ENCODE assay signal across 8 mouse cellular contexts in the genomic region with DNA sequence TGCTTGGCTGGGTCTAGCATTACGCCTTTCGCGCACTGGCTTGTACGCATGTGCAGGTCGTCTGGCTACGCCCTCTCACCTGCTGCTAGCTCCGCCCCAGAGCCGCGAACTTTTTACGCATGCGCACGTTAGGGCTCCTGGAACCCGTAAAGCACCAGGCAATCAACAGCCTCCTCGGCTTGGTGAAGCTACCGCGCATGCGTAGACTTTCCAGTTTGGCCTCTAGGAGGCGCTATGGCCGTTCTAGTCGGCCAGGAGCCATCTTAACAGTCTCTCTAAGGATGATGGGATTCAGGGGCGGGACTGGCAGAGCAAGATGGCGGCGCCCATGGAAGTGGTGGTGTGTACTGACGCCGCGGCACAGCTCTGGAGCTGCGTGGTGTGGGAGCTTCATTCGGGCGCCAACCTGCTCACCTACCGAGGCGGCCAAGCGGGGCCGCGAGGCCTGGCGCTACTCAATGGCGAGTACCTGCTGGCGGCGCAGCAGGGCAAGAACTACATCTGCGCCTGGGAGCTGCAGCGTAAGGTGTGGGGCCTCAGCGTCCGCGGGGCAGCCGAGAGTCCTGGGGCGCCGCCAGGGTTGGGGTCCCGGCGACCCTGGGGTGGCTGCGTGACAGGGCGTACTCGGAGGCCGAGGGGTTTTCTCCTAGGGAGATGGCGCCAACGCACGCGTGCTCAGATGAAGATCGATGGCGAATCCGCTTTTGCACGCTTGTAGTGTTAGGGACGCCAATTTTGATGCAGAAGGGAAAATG. TPM values are rescaled to one million over a fixed set of nuclear protein-coding genes. Genes with fewer than 3 reads are reported as not detected.
DNase-seq lines count a peak whose midpoint lies in the region; ATAC-seq lines count a peak whose summit lies in the region.

Gene Wdr18 (plus strand): TSS at position 306 of the 755 bp plus-strand sequence.

- no peaks in the 10 kb centered on the region for H3K9me3 ChIP-seq in heart, embryonic 13.5 days
- no peaks in the 10 kb centered on the region for H3K9me3 ChIP-seq in liver, embryonic 12.5 days (replicated peaks)
- H3K9me3 ChIP-seq in stomach, embryonic 15.5 days: no peaks in the 10 kb centered on the region

- no peak within 1 kb of the TSS; the same call in 1 of the 2 replicates for H3K27ac ChIP-seq in brown adipose tissue, adult 24 weeks (replicated peaks; ENCODE audit: low read depth, low read length)
- H3K27ac ChIP-seq in heart, embryonic 13.5 days (replicated peaks): peak within 1 kb of the TSS; percentile 77
- peak within 1 kb of the TSS; percentile 75 for H3K27ac ChIP-seq in liver, embryonic 12.5 days
- H3K27ac ChIP-seq in stomach, embryonic 15.5 days: peak within 1 kb of the TSS; percentile 67; the same call in 1 of the 2 replicates

- H3K9ac ChIP-seq in heart, embryonic 13.5 days: peak within 1 kb of the TSS; percentile 92
- H3K9ac ChIP-seq in liver, embryonic 12.5 days: peak within 1 kb of the TSS; percentile 87
- H3K9ac ChIP-seq in stomach, embryonic 15.5 days: peak within 1 kb of the TSS; percentile 77

- WGBS in heart, embryonic 13.5 days: under 1% methylated on average over 61 of the region's 61 CpGs
- WGBS in liver, embryonic 12.5 days (ENCODE audit: insufficient replicate concordance): under 1% methylated on average over 61 of the region's 61 CpGs
- under 1% methylated on average over 61 of the region's 61 CpGs for WGBS in stomach, embryonic 15.5 days

- peak within 1 kb of the TSS; percentile 76 for H3K4me2 ChIP-seq in heart, embryonic 13.5 days
- H3K4me2 ChIP-seq in liver, embryonic 12.5 days: peak within 1 kb of the TSS; percentile 91
- H3K4me2 ChIP-seq in stomach, embryonic 15.5 days: peak within 1 kb of the TSS; percentile 89

- peak; percentile 100 for DNase-seq in CD4-positive, CD25-positive, alpha-beta regulatory T cell, adult 2 months (ENCODE audit: low read depth, low spot score)
- DNase-seq in fat pad, adult 2 months (ENCODE audit: extremely low read depth, low read depth, low spot score): peak; percentile 90
- peak; percentile 99 for DNase-seq in kidney, postnatal 10 days
- peak; percentile 100 for DNase-seq in natural killer cell, adult 2 months (ENCODE audit: low spot score in 2 of 2)

- ATAC-seq in heart, embryonic 13.5 days (ENCODE audit: extremely low read depth, insufficient number of reproducible peaks, low FRiP score, low TSS enrichment): peak; percentile 87
- peak; percentile 95 for ATAC-seq in liver, embryonic 12.5 days
- ATAC-seq in stomach, embryonic 15.5 days (ENCODE audit: insufficient read depth, low FRiP score, low read depth): peak; percentile 94

- no peaks in the 10 kb centered on the region for H3K4me1 ChIP-seq in brown adipose tissue, adult 24 weeks (ENCODE audit: control insufficient read depth, insufficient read depth, insufficient read length, low read length)
- peaks cover 17% of the 10 kb centered on the region for H3K4me1 ChIP-seq in heart, embryonic 13.5 days
- H3K4me1 ChIP-seq in liver, embryonic 12.5 days: peaks cover 34% of the 10 kb centered on the region
- peaks cover 15% of the 10 kb centered on the region for H3K4me1 ChIP-seq in stomach, embryonic 15.5 days

- peaks cover 39% of the 10 kb centered on the region for H3K36me3 ChIP-seq in heart, embryonic 13.5 days
- H3K36me3 ChIP-seq in liver, embryonic 12.5 days: peaks cover 39% of the 10 kb centered on the region
- H3K36me3 ChIP-seq in stomach, embryonic 15.5 days: peaks cover 27% of the 10 kb centered on the region; the same call in 1 of the 2 replicates

- H3K27me3 ChIP-seq in heart, embryonic 13.5 days (replicated peaks): no peaks in the 10 kb centered on the region
- no peaks in the 10 kb centered on the region for H3K27me3 ChIP-seq in liver, embryonic 12.5 days (replicated peaks)
- H3K27me3 ChIP-seq in stomach, embryonic 15.5 days (replicated peaks): no peaks in the 10 kb centered on the region

- H3K4me3 ChIP-seq in brown adipose tissue, adult 24 weeks (ENCODE audit: insufficient read depth, low read depth, low read length): peak within 1 kb of the TSS; percentile 76
- H3K4me3 ChIP-seq in heart, embryonic 13.5 days: peak within 1 kb of the TSS; percentile 91
- H3K4me3 ChIP-seq in liver, embryonic 12.5 days: peak within 1 kb of the TSS; percentile 90
- H3K4me3 ChIP-seq in stomach, embryonic 15.5 days (replicated peaks): peak within 1 kb of the TSS; percentile 98

RNA-seq across cellular contexts. Expression of gene Wdr18, which starts in this region (rescaled TPM):
- 25.6 and 44.7 TPM in 2 replicates for polyA plus RNA-seq in brown adipose tissue, adult 24 weeks (2012; ENCODE audit: insufficient read depth, insufficient read length, missing spikeins)
- polyA plus RNA-seq in heart, embryonic 13.5 days (2015; fragmentation: Nextera tagmentation; extraction: Ambion mirVana): 72.4 and 80.9 TPM in 2 replicates
- polyA plus RNA-seq in liver, embryonic 12.5 days (2016; fragmentation: Nextera tagmentation; extraction: Ambion mirVana): 99.9 and 114 TPM in 2 replicates
- 86.0 and 86.2 TPM in 2 replicates for polyA plus RNA-seq in stomach, embryonic 15.5 days (2015; fragmentation: Nextera tagmentation; extraction: Ambion mirVana)
